Mouse (Mus musculus) embryo, embryonic 10.5 days (tissue): ENCODE results near the gene Tcn2.
"Not testable (repeated sequence)": the region's sequence is repeated elsewhere in the genome, so short reads cannot be mapped to it uniquely, and the experiment has no call there.

ENCODE experiments used
- DNase-seq: peaks from one replicate; pipeline ENCODE4 v3.0.0-alpha.2; 2015; ENCODE audit warnings: low spot score

The Tcn2 gene

DNA sequence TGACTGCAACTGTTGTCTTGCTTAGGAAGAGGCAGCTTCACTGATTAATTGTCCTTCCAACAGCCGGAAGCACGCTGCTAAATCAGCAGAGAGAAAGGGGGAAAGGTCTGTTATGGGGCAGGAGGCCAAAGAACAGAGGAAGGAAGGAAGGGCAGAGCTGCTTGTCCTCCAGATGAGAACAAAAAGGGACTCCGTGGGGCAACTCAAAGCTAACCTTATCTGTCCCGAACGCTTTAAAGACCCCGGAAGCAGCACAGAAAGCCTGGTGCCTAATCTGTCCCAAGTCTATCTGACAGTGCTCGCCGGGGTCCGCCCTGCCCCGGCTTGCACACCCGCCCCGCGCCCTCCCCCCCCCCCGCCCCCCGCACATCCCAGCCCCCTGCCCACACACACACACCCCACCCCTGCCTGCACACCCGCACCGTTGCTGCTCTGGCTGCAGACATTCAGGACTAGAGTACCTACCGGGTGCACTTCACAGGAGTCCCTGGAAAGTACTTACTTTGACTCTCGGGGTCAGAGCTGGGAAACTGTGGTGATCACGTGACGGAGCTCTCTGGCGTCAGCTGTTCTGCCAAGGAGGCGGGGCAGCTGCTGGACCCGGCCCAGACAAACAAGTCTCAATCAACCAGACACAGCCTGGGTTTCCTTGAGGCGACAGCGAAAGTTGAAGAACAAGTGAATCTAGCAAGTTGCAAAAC is at the start of gene Tcn2:
Gene Tcn2, minus strand, starts transcription at position 649 of the 701 bp plus-strand sequence.
- peak; percentile 91 for DNase-seq

DNA sequence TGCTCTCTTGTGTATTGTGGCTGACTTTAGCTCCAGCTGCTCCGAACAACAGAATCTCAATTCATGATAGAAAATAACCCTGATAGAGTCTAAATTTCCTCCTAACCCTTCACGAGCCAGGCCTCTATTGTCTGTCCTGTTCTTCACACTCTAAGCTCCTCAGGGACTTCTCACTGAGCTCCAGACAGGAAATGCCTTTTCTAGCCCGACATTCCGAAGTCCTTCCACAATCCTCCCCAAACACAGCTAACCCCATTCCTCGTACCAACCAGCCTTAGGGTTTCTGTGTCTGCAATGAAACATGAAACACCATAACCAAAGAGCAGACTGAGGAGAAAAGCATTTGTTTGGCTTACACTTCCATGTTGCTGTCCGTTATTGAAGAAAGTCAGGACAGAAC is 49.6 kb upstream of the Tcn2 start:
- DNase-seq: no peak

DNA sequence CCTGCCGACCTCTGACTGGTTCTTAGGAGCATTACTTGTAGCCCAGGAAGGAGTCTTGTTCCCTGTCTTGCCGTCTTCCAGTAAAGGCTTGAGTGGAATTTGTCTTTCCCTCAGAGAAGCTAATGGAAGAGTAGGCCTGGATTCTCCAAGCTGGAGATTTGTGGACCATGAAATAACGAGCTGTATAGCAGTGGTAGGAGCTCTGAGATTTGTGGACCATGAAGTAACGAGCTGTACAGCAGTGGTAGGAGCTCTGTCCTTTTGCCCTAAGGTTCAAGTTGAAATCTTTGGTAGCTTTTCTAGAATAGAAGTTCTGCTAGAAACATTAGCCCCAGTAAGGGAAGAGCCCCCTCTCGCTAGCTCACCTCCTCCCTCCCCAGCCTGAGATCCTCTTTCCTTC is 46.5 kb upstream of the Tcn2 start:
- DNase-seq: no peak

DNA sequence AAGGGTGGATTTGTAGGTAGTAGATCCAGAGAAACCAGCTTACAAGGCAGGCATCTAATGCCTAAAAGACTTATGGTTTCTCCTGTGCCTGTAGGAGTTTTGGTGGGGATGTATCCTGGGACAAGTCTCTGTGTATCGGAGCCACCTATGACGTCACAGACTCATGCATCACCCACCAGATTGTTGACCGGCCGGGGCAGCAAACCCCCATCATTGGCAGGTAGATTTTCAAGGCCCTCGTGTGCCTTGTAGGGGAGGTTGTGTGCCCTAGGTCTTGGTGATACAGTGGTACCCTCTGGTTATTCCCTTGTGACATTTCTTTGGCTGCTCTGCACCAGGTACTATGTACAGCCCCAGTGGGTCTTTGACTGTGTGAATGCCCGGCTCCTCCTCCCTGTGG is 44.7 kb upstream of the Tcn2 start, which contains the start of gene 4930556J24Rik:
Gene 4930556J24Rik, minus strand, starts transcription at position 101 of the 400 bp plus-strand sequence.
- DNase-seq: no peak

DNA sequence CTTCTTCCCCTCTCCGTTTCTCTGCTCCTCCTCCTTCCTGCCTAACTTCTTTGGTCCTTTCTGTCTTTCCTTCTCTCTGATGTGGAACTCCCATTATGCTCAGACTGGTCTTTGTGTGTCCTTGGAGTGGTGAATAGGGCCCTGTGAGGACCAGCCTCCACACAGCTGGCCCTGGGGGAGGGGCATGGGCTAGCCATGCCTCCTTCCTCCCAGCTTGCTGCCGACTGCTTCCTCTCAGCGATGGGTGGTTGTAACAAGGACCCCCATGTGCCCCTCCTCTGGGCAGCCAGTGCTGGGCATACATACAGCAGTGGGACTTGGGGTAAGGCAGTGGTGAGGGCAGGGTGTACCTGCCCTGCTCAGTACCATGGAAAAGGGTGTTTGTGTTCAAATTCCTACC is 42.4 kb upstream of the Tcn2 start:
- DNase-seq: no peak

DNA sequence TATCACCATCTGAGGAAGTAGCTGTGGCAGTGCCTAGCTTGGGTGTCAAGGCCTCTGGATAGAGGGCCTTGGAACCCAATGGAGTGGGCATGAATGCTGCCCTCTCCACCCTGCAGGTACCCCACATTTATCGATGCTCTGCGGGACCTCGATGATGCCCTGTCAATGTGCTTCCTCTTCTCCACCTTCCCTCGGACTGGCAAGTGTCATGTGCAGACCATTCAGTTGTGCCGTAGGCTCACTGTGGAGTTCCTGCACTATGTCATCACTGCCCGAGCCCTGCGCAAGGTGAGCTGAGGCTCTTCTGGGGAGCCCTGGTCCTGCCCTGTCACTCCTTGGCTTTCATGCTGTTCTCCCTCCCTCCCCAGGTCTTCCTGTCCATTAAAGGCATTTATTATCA is 41.1 kb upstream of the Tcn2 start:
- DNase-seq: no peak

DNA sequence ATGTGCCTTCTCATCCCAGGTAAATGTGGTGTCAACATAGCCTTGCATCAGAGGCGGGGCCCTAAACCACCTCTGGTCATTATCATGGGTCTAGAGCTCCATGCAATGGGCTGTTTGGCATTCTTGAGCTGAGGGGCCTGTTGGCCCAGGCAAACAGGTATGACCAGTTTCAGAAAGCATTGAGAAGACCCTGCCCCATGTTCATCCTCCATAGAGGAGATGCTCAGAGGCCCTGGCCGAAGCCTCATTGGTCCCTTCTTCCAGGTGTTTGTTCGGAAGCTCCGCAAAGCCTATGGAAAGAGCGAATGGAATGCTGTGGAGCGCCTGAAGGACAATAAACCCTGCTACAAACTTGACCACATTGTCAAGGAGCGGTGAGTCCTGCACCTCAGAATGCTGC is 38.4 kb upstream of the Tcn2 start:
- DNase-seq: no peak

DNA sequence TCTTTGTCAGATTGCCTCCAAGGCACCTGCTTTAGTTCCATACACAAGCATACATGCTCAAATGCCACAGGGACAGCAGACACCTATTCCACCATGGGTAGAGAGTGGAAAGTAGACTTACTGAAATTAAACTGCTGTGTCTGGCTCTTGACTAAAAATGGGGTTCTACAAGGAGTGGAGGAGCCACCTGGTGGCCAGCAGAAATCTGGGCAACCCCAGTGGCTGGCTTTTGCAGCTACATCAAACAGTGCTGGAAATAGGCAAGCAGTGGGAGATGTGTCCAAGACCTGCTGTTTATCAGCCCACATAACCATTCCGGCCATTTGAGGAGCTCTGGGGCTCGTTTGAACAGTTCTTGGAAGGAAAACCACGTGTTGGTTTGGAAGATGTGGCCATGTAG is 37.9 kb upstream of the Tcn2 start:
- DNase-seq: no peak

DNA sequence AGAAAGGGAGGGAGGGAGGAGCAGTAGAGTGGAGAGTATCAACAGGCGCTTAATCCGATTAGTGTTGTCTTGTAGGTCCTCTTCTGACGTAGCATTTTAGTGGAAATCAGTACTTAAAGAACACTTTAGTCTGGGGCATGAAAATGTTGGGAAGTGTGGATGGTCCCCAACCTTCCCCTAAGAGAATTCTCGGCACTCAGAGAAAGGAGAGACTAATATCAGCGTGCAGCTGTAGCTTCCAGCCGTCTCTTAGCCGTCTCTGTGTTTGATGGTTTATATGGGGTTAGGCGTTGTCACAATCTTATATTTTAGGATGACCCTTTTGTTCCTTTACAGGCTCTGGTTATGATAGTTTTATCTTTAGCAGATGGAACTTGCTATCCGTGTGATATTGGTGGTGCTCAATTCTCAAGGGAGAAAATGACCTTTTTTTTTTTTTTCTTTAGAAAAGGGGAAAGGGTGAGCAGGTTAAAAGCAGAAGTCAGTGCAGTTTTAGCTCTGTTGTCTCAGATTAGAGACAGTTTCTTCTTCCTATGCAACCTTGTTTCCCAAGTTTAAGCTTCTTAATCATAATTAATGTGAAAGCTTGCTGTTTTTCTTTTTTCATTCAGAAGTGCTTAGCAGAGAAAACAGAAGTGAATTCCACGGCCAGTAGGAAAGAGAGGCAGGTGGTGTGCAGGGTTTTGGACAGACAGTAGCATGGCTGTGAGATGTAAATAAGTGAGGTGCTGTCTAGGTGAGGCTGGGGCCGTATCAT is 32.6 kb upstream of the Tcn2 start:
- no peak for DNase-seq

DNA sequence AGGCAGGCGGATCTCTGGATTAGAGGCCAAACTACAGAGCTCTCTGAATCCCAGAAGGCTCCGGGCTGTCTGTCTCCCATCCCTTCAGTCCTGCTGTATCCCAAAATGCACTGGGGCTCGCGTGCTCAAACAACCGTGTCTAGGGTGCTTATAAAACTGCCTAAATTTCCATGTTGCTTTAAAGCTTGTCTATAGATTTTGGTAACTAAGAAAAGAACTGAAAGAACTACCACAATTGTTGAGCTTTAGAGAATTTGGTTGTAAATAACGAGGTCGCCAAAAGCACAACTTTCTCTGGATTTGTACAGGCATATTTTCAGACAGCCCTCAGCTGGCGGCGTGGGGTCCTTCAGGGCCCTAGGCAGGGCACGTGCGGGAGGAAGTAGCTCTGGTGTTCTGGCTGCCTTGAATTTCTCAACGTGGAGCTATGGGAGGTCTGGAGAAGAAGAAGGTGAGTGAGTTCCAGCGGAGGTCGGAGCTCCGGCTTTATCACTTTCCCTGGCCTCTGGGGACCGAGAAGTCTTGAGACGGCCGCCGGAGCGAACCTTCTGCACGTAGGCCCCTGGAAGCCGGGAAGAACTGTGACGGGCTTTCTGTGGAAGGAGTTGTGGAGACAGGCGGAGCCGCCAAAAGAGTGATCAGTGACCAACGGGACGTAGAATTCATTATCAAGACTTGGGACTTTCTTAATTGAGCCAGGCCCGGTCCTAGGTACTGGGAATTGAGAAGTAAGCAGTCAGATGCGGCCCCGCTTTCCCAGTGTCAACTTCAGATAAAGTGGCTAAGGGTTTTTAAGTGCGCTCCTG is 31.9 kb upstream of the Tcn2 start, which contains the start of gene Pes1:
Gene Pes1, plus strand, starts transcription at position 366 of the 806 bp plus-strand sequence.
- peak; percentile 90 for DNase-seq

DNA sequence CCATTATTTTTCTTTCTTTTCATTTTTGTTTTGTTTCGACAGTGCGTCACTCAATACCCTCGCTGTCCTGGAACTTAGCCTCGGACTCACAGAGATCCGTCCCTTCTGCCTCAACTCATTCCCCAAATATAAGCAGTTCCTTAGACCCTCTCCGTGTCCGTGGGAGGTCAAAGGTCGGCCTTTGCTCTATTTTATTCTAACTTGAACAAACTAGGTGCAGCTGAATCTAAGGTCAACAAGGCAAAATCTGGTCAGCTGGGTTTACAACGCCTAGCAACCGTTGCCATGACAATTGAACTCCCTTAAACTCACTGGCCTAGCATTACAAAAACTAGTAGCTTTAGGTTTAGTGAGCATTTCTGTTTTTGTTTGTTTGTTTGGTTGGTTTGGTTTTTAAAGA is 31.2 kb upstream of the Tcn2 start:
- DNase-seq: no peak

DNA sequence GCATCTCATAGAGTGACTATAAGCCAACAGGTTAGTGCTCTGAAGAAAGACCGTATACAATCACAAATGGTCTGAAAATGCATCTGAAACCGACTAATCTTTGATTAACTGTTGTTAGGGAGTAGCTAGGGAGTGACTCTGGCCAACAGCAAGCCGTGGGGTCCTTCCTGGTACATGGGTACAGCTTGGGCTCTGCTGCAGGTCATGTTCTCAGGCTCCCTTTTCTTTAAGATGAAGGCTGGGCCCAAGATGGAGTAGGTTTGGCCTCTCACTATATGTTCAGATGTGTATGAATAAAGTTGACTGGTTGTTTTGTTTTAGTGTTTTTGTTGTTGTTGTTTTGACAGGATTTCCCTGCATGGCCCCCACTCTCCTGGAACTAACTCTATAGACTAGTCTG is 29.8 kb upstream of the Tcn2 start:
- no peak for DNase-seq

DNA sequence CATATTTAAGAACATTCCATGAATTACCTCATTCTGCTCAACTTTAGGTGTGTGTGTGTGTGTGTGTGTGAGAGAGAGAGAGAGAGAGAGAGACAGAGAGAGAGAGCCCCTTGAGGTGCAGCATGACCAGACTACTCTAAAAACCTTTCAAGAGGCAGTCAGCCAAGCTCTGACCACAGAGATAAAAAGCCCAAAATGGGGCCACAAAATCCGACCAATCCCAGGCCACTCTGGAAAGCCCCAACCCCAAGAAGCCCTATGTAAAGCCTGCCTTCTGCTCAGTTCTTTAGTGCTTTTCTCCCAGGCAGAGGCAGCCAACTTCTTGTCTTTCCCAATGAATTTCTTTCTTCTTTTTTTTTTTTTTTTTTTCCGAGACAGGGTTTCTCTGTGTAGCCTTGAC is 28.9 kb upstream of the Tcn2 start:
- no peak for DNase-seq

DNA sequence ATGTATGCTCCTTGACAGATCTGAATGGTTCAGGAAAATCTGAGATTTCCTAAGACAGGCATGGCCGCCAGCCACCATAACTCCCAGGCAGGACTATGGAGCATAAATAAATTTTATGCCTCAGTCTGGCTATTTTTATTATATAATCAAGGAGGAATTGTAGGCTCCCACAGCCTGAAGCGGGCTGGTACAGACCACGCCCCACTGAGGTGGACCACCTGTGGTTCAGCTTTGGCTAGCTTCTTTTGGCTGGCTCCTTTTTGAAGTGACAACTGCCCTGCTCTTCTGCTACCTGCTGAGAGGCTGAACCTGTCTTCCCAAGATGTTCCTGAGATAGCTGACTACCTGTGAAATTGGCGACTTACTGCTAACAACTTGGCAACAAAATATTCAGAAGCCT is 23.4 kb upstream of the Tcn2 start:
- not testable (repeated sequence) for DNase-seq

DNA sequence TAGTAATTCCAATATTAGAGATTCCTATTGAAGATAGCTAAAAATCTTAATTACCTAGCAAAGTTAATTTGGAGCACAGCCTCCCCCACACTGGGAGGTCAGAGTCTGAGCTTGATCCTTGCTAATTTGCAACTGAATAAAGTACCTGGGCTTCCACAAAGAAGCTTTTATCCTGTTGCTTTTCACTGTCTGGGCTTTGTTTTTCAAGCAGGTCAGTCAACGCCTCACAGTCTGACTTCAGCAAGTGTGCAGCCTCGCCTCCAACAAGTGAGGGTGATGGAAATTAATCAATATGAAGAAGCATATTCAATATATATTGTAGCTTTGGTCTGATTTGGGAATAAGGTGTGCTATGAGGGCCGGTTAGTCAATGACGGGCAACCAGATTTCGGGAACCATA is 22.9 kb upstream of the Tcn2 start:
- DNase-seq: not testable (repeated sequence)

DNA sequence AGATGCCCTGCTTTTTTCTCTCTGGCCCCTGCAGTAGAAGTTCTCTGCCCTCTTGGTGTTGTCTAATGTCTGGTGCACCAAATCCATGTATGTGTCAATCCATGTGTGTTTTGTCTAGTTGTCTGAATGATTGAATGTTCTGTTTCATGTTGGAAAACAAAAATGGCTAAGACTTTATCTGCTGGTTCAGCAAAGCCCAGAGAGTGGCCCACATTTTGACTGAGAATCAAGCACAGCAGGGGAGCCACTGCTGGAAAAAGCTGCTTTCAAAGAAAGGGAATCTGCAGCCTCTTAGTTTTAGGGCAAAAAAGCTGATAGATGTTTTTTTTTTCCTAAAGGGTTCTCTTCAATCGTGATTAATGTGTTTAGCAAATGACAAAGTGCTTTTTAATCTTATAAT is 14.4 kb upstream of the Tcn2 start:
- DNase-seq: no peak

DNA sequence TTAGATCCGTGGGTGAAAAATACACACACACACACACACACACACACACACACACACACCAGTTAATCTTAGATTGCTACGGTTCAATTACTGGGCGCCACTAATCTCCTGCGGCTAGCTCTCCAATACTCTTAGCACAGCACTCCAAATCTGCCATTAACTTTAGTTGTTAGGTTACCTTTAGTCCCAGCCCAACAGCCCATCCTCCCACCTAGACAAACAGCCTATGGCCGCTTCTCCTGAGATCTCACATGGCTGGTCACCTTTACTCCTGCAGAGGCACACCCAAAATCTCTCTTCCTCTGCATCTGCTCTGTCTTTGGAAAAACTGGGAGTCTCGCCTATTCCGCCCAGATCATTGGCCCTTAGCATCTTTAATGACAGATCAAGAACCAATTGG is 9.4 kb upstream of the Tcn2 start:
- no peak for DNase-seq

DNA sequence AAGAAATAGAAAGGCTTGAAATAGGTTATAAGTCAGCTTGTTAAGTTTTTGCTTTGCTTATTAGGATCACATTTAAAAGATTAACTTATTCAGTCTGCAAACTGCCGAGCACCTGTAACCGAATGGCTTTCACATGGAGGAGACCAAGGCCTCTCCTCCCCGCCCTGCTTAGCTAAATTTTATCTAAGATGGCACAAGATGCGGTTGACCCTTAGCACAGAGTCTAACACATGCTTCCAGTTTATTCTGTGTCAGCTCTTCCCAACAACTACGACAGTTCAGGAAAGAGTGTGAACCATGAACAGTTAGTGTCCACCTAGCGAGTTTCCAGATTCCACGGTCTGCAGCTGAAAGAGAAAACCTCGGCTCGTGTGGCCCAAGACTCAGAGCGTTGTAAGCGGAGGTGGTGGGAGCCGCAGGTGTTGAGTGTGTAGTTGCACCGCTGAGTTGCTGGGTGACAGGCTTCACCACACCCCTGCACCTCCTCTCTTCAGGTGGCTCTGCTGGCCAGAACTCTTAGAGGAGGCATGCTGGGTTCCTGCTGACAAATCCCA is 5.4 kb upstream of the Tcn2 start:
- no peak for DNase-seq

DNA sequence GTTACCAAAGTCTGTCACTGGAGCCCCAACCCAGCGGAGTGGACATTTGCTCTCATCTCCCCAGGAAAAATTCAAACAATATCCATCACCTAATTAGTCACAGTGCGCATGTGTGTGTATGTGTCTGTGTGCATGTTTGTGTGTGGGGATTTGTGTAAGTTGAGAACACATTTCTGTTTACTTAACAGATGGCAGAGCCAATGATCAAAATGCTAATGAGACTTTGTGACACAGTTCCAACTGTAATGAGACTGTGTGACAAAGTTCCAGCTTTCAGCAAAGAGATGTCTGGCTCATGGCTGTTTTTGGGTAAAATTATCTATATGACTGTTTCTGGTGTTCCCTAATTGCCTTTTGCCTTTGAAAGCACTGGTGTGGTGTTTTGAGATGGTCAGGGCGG is 4.4 kb upstream of the Tcn2 start:
- DNase-seq: no peak

DNA sequence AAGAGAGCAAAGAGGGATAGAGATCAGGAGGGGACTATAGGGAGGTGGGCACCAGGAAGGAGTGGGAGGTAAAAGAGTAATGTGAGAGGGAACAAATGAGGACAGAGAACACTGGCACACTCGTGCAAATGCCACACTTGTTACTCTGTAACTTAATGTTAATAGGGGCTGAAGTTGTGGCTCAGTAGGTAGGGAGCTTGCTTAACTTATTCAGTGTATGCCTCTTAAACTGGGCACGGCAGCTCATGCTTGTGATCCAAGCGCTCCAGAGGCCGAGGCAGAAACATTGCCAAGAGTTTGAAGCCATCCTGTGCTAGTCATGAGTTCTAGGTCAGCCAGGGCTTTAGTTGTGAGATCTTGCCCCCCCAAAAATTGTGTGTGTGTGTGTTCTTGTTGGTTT is 3.2 kb upstream of the Tcn2 start:
- no peak for DNase-seq

DNA sequence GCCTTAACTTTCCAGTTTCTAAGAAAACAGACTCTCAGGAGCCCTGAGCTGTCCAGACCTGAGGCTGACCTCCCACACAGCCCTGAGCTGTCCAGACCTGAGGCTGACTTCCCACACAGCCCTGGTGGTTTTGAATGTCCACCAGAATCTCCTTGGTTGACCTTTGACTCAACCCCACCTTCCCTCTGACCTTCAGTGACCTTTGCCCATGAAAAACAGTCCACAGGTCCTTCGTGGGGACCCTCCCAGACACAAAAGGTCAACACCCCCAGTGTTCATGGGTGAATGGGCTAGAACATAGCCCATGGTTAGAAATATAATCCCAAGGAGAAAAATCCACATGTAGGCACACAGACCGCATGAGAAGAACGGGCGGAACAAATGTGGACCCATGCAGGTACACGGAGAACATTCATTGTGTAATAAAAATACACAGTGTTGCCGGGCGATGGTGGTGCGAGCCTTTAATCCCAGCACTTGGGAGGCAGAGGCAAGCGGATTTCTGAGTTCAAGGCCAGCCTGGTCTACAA is 1.9 kb upstream of the Tcn2 start:
- DNase-seq: no peak

DNA sequence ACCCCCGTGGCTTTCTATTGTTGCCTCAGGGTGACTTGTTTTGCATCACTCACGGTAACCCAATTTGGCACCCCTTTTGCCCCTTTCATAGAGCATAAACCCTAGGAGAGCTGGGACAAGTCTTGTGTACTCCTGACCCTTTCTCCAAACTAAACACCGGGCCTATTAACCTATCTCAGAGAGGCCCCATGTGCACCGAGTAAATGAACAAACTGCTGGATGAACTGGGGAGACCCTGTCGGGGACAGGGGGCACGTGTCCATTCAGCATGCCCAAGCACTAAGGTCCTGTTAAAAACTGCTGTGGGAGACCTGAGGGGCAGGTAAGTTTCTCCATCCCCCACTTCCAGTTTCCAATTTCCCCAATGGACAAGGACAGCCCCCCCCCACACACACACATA is 1.0 kb downstream of the Tcn2 start:
- no peak for DNase-seq
